Mouse (Mus musculus): ENCODE data around the gene Myo5c. TPM values are rescaled to one million over a fixed set of nuclear protein-coding genes. Genes with fewer than 3 reads are reported as not detected.
A peak's percentile ranks its signal among the peaks of the same experiment; 100 is the strongest.

Gene Myo5c
- polyA plus RNA-seq, 1 experiment from 2014 or later, result 38.3 TPM

DNA sequence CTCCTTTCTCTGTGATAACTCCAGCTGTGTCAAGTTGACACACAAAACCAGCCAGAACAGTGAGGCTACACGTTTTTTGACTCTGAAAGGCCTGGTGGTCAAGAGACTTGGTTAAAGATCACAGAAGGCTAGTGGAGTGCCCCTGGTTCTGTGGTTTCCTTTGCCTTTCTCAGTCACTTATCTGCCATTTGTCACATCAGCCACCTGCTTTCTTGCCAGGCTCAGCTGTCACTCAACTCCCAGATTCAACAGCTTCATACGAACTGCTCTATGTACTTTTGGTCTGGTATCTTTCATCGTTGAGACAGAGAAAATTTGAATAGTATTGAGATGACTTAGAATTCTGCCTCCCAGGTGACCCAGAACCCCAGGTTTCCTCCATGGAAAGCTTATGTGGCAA is 21.9 kb downstream of the Myo5c start:
- Histone ChIP-seq H3K4me1 (replicated peaks; ENCODE audit: control insufficient read depth, insufficient read depth, low read length) (peaks cover 5% of the 10 kb centered on the region; the same call in 1 of the 2 replicates), H3K4me2 (ENCODE audit: low read depth, low read length) (no peak overlapping the region), H3K4me3 (ENCODE audit: low read length) (no peak overlapping the region), H3K27me3 (ENCODE audit: control insufficient read depth, insufficient read depth, low read depth, low read length) (no peaks in the 10 kb centered on the region), H3K27ac (ENCODE audit: low read length) (peak overlapping the region; percentile 63), H3K36me3 (ENCODE audit: control insufficient read depth, insufficient read depth, low read length) (peaks cover 6% of the 10 kb centered on the region), H3K9ac (ENCODE audit: low read length) (no peak overlapping the region), H3K9me3 (ENCODE audit: control insufficient read depth, low read length) (no peaks in the 10 kb centered on the region)
- no peak for ATAC-seq (ENCODE audit: low read depth)
- WGBS, result 32% methylated on average over 3 of the region's 3 CpGs

DNA sequence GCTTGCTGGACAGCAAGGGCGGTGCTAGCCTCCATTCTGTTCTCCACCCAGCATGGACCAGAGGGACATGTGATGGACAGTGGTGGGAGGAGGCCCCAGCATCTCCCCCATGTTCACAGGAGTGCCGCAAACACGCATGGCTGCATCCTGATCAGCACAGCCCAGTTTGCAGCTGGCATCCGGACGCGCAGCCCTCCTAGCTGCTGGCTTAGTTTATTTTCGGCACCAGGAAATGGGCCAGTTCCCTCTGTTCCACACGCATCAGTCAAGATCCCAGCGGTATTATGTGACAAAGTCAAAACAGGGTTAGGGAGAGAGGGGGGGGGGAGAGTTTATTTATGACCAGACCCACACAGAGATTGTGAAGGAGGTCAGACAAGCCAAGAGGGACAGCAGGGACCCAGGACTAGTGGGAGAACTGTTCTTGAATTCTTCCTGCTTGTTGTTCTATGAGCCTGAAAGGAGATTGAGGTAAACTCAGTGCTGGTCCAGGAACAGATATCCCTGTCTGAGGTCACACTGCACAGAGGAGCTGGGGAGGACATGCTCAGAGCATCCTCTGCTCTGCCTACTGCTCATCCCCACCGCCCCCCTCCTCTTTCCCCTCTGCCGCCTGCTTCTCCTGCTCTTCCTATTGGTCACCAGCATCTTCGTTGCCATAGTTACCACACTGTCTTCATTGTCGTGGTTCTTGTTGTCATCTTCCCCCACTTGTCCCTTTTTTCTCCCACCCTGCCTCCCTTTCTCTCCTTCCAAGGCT is 22.6 kb downstream of the Myo5c start:
- Histone ChIP-seq H3K27me3 (ENCODE audit: control insufficient read depth, insufficient read depth, low read depth, low read length) (no peaks in the 10 kb centered on the region), H3K27ac (ENCODE audit: low read length) (peak overlapping the region; percentile 63)

DNA sequence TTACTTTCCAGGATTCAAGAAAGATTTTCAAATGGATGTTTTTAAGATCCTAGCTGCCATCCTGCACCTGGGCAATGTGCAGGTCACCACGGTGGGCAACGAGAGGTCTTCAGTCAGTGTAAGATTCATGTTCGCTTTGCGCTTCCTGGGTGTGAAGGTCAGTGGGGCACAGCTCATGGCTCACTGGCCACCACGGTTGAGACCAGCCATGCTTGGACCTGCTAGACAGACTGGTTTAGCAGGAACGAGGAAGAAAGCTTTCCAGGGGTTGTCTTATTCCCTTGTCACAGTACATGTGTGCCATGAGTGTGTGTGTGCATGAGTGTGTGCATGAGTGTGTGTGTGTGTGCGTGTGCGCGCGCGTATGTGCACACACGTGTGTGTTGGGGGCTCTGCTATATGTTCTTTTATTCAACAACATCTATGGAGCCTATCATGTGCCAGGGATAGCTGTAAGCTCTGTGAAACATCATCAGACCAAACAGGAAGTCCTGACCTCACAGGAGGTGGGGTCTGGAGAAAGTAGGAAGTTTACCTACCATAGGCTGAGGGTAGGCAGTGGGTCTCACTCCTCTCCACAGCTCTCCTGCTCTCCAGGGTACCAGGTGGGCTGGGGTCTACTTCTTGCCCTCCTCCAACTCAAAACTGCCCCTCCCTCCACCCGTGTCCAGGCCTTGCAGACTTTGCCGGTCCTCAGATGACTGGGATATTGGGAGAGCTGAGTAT is 24.2 kb downstream of the Myo5c start:
- peaks cover 12% of the 10 kb centered on the region for H3K36me3 ChIP-seq (ENCODE audit: control insufficient read depth, insufficient read depth, low read length)
- H3K4me1 ChIP-seq (replicated peaks; ENCODE audit: control insufficient read depth, insufficient read depth, low read length), result peaks cover 5% of the 10 kb centered on the region; the same call in 1 of the 2 replicates
- no peak overlapping the region for H3K4me3 ChIP-seq (ENCODE audit: low read length)
- no peak for ATAC-seq (ENCODE audit: low read depth)
- WGBS, result 77% methylated on average over 14 of the region's 14 CpGs
- H3K9ac ChIP-seq (ENCODE audit: low read length), result no peak overlapping the region
- H3K4me2 ChIP-seq (ENCODE audit: low read depth, low read length), result no peak overlapping the region
- no peaks in the 10 kb centered on the region for H3K9me3 ChIP-seq (ENCODE audit: control insufficient read depth, low read length)
- no peaks in the 10 kb centered on the region for H3K27me3 ChIP-seq (ENCODE audit: control insufficient read depth, insufficient read depth, low read depth, low read length)
- H3K27ac ChIP-seq (ENCODE audit: low read length), result 0 out of 2 replicates have a peak overlapping the region, but pooled peaks have one; percentile 30

More for the DNA sequence above, 22.6 kb downstream of the Myo5c start:
- no peak overlapping the region for H3K4me3 ChIP-seq (ENCODE audit: low read length)
- no peak overlapping the region for H3K9ac ChIP-seq (ENCODE audit: low read length)
- ATAC-seq (ENCODE audit: low read depth), result peak; percentile 84
- no peaks in the 10 kb centered on the region for H3K9me3 ChIP-seq (ENCODE audit: control insufficient read depth, low read length)
- peaks cover 10% of the 10 kb centered on the region for H3K36me3 ChIP-seq (ENCODE audit: control insufficient read depth, insufficient read depth, low read length)
- WGBS, result 46% methylated on average over 13 of the region's 13 CpGs
- H3K4me1 ChIP-seq (replicated peaks; ENCODE audit: control insufficient read depth, insufficient read depth, low read length), result peaks cover 5% of the 10 kb centered on the region; the same call in 1 of the 2 replicates
- H3K4me2 ChIP-seq (ENCODE audit: low read depth, low read length), result no peak overlapping the region

DNA sequence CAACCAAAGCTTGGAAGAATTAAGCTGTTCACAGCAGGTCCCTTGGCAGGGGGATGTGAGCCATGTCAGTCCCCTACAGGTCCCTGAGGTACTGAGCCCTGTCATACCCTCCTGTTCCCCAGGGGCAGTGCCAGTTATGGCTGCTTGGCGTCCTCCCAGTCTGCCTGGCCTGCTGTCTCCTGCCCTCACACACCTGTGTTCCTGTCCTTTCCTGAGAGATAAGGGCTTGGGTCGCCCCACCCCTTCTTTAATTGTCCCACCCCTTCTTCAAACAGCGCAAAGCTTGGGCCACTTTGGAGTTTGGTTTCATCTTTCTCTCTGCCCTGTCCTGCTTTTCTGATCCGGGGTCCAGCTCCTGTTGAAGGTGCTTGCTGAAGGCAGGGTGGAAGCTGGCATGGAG is 27.0 kb downstream of the Myo5c start:
- H3K4me1 ChIP-seq (replicated peaks; ENCODE audit: control insufficient read depth, insufficient read depth, low read length), result peaks cover 5% of the 10 kb centered on the region; the same call in 1 of the 2 replicates
- no peak for ATAC-seq (ENCODE audit: low read depth)
- WGBS, result 39% methylated on average over 4 of the region's 4 CpGs
- no peak overlapping the region for H3K4me3 ChIP-seq (ENCODE audit: low read length)
- H3K4me2 ChIP-seq (ENCODE audit: low read depth, low read length), result no peak overlapping the region
- no peak overlapping the region for H3K27ac ChIP-seq (ENCODE audit: low read length)
- no peaks in the 10 kb centered on the region for H3K27me3 ChIP-seq (ENCODE audit: control insufficient read depth, insufficient read depth, low read depth, low read length)
- H3K9ac ChIP-seq (ENCODE audit: low read length), result no peak overlapping the region
- no peaks in the 10 kb centered on the region for H3K9me3 ChIP-seq (ENCODE audit: control insufficient read depth, low read length)
- peaks cover 12% of the 10 kb centered on the region for H3K36me3 ChIP-seq (ENCODE audit: control insufficient read depth, insufficient read depth, low read length)

DNA sequence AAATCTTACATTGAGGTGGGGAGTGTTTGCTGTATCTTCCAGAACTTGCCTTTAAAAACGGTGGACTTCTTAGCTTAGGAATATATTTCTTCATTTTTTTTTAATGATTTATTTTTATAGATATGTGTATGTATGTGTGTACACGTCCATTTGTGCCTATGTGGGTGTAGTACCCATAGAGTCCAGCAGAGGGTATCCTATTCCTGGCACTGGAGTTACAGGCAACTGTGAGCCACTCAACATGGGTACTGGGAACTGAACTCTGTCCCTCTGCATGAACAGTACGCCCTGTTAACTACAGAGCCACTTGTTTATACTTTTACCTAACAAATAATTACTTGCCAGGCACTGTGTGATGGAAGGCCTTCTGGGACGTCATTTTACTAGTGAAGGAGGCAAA is 27.8 kb downstream of the Myo5c start:
- Histone ChIP-seq H3K27ac (ENCODE audit: low read length) (no peak overlapping the region), H3K4me3 (ENCODE audit: low read length) (no peak overlapping the region), H3K4me2 (ENCODE audit: low read depth, low read length) (no peak overlapping the region), H3K4me1 (replicated peaks; ENCODE audit: control insufficient read depth, insufficient read depth, low read length) (peaks cover 5% of the 10 kb centered on the region; the same call in 1 of the 2 replicates), H3K9ac (ENCODE audit: low read length) (no peak overlapping the region), H3K36me3 (ENCODE audit: control insufficient read depth, insufficient read depth, low read length) (peaks cover 12% of the 10 kb centered on the region), H3K9me3 (ENCODE audit: control insufficient read depth, low read length) (no peaks in the 10 kb centered on the region), H3K27me3 (ENCODE audit: control insufficient read depth, insufficient read depth, low read depth, low read length) (no peaks in the 10 kb centered on the region)
- ATAC-seq (ENCODE audit: low read depth), result no peak
- 80% methylated on average over 4 of the region's 4 CpGs for WGBS

DNA sequence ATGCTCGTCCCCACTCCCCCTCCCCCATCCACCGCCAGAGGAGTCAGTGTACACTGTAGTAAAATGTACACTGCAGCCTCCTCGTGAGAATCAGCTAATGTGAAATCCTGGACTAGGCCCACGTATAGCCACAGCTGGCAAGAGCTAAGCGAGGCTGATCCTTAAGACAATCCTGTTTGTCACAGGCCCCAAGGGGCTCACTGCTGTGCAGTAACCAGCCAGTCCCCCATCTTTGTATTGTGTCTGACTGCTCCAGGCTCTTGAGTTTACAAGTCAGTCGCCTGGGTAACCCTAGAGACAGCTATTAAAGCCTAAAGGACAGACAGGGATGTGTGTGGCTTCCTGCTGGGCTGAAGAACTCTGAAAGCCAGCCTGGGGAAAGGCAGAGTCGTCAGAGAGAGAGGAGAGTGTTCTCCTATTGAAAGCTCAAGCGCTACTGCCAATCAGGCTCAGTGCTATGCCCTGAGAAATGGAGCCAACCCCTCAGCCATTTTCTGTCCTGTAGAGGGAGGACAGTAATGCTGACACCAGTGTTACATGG is 29.6 kb downstream of the Myo5c start:
- Histone ChIP-seq H3K27ac (ENCODE audit: low read length) (no peak overlapping the region; the same call in 1 of the 2 replicates), H3K4me1 (replicated peaks; ENCODE audit: control insufficient read depth, insufficient read depth, low read length) (no peaks in the 10 kb centered on the region; the same call in 1 of the 2 replicates), H3K9ac (ENCODE audit: low read length) (no peak overlapping the region), H3K4me3 (ENCODE audit: low read length) (no peak overlapping the region), H3K36me3 (ENCODE audit: control insufficient read depth, insufficient read depth, low read length) (peaks cover 12% of the 10 kb centered on the region), H3K9me3 (ENCODE audit: control insufficient read depth, low read length) (no peaks in the 10 kb centered on the region), H3K27me3 (ENCODE audit: control insufficient read depth, insufficient read depth, low read depth, low read length) (no peaks in the 10 kb centered on the region), H3K4me2 (ENCODE audit: low read depth, low read length) (no peak overlapping the region)
- ATAC-seq (ENCODE audit: low read depth), result no peak
- WGBS, result 23% methylated on average over 8 of the region's 8 CpGs

DNA sequence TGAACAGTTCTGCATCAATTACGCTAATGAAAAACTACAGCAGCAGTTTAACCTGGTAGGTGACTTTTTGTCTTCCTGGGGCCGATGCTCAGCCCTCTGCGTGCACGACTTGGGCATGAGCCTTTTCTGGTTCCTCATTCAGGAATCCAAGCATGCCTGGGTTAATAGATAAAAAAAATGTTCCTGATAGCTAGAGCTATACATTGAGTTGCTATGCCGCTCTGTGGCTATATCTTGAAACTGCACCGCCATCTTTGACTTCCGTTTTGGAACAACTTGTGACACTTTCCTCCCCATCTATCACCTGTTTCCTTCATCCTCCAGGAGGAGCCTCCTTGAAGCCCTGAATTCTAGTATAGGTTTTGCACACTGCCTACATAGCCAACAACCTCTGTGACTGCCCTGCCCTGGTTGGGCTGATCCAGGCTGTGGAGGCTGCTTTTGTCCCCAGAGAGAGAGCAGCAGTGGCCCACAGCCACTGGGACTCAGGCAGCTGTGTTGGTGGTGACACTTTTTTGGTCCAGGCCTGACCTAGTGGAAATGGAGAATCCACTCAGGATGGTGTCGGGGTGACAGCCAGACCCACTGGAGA is 30.5 kb downstream of the Myo5c start:
- Histone ChIP-seq H3K4me2 (ENCODE audit: low read depth, low read length) (no peak overlapping the region), H3K4me1 (replicated peaks; ENCODE audit: control insufficient read depth, insufficient read depth, low read length) (no peaks in the 10 kb centered on the region; the same call in 1 of the 2 replicates), H3K4me3 (ENCODE audit: low read length) (no peak overlapping the region), H3K27ac (ENCODE audit: low read length) (no peak overlapping the region; the same call in 1 of the 2 replicates), H3K9me3 (ENCODE audit: control insufficient read depth, low read length) (no peaks in the 10 kb centered on the region), H3K36me3 (ENCODE audit: control insufficient read depth, insufficient read depth, low read length) (peaks cover 12% of the 10 kb centered on the region), H3K27me3 (ENCODE audit: control insufficient read depth, insufficient read depth, low read depth, low read length) (no peaks in the 10 kb centered on the region), H3K9ac (ENCODE audit: low read length) (no peak overlapping the region)
- ATAC-seq (ENCODE audit: low read depth), result no peak
- WGBS, result 57% methylated on average over 8 of the region's 8 CpGs

DNA sequence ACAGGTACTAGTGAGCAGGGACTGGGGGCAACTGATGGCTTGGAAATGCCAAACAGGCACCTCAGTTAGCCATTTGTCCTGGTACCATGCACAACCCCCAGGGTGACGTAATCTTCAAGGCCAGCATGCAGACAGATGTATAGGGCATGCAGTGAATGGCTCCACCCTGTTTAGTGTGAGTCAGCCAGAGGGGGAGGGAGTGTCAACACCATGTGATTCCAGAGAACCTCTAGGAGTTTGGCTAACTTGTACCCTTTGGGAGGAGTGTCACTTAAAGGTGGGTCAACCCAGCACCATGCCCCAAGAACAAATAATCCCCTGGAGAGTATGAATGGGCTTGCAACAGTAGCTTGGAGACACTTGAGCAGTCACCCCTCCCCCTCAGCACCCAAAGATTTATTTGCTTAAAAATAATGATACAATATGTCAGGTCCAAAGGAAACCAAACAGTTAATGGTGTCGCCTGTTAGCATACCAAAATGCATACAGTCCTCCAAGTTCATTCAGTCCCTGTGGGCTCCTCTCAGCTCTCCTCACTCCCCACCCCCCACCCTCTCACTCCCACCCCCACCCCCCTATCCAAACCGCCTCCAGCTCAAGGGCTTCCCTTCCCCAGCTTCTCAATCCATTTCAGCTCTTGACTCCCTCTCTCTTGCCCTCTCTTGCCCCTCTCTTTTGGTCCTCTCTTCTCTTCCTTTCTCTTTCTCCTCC is 32.3 kb downstream of the Myo5c start:
- 23% methylated on average over 3 of the region's 3 CpGs for WGBS
- peak; percentile 95 for ATAC-seq (ENCODE audit: low read depth)
- peak overlapping the region; percentile 45 for H3K27ac ChIP-seq (ENCODE audit: low read length)

More for the DNA sequence above, 32.3 kb downstream of the Myo5c start:
- H3K4me1 ChIP-seq (replicated peaks; ENCODE audit: control insufficient read depth, insufficient read depth, low read length), result no peaks in the 10 kb centered on the region; the same call in 1 of the 2 replicates
- no peak overlapping the region for H3K4me3 ChIP-seq (ENCODE audit: low read length)
- H3K4me2 ChIP-seq (ENCODE audit: low read depth, low read length), result no peak overlapping the region
- peaks cover 5% of the 10 kb centered on the region for H3K36me3 ChIP-seq (ENCODE audit: control insufficient read depth, insufficient read depth, low read length)
- no peak overlapping the region for H3K9ac ChIP-seq (ENCODE audit: low read length)
- H3K9me3 ChIP-seq (ENCODE audit: control insufficient read depth, low read length), result no peaks in the 10 kb centered on the region
- no peaks in the 10 kb centered on the region for H3K27me3 ChIP-seq (ENCODE audit: control insufficient read depth, insufficient read depth, low read depth, low read length)

Measured in lung, embryonic 16.5 days (tissue).